20 mouse cellular contexts compared by ENCODE assay signal in genomic region chr8:12324561-12324960, GRCm38 (mm10). TPM values are rescaled to one million over a fixed set of nuclear protein-coding genes. Genes with fewer than 3 reads are reported as not detected.
DNase-seq lines count a peak whose midpoint lies in the region; ATAC-seq lines count a peak whose summit lies in the region.
"Had no signal": no experiment of that assay in that cellular context is flagged by ENCODE, and none has a peak within 500 bp of the region (broad histone marks: within the 10 kb centered on the region; RNA-seq: fewer than 3 reads in every experiment).

No protein-coding gene starts in this region.

- DNase-seq in heart, embryonic 10.5 days (ENCODE audit: low spot score), result no peak
- DNase-seq in heart, postnatal 36 days, result no peak
- DNase-seq in limb, embryonic 10.5 days (ENCODE audit: low spot score), result no peak
- no peak for DNase-seq in cerebellum, adult 9-10 months
- DNase-seq in testis, postnatal 10 days (ENCODE audit: low spot score), result no peak
- DNase-seq: adrenal gland, postnatal 25 days; heart, adult 11 months; heart, postnatal 14 days had no signal

- H3K4me1 ChIP-seq in heart, embryonic 10.5 days, result peaks cover 39% of the 10 kb centered on the region
- peaks cover 58% of the 10 kb centered on the region for H3K4me1 ChIP-seq in neural tube, embryonic 13.5 days (replicated peaks)
- H3K4me1 ChIP-seq in neural tube, embryonic 15.5 days, result peaks cover 49% of the 10 kb centered on the region
- H3K4me1 ChIP-seq in limb, embryonic 10.5 days, result peaks cover 26% of the 10 kb centered on the region
- H3K4me1 ChIP-seq: liver, embryonic 12.5 days had no signal

- H3K27me3 ChIP-seq in heart, embryonic 10.5 days (ENCODE audit: insufficient read depth, poor library complexity, severe bottlenecking), result peaks cover 81% of the 10 kb centered on the region
- peaks cover 66% of the 10 kb centered on the region for H3K27me3 ChIP-seq in neural tube, embryonic 13.5 days
- peaks cover 39% of the 10 kb centered on the region for H3K27me3 ChIP-seq in neural tube, embryonic 15.5 days (replicated peaks)
- peaks cover 58% of the 10 kb centered on the region for H3K27me3 ChIP-seq in limb, embryonic 10.5 days (ENCODE audit: low read depth, poor library complexity, severe bottlenecking)

- peak overlapping the region; percentile 79 for H3K27ac ChIP-seq in heart, embryonic 10.5 days
- H3K27ac ChIP-seq in neural tube, embryonic 13.5 days (replicated peaks), result no peak overlapping the region
- H3K27ac ChIP-seq in neural tube, embryonic 15.5 days (replicated peaks), result no peak overlapping the region
- H3K27ac ChIP-seq in limb, embryonic 10.5 days, result no peak overlapping the region
- H3K27ac ChIP-seq: kidney, postnatal 0 days; liver, embryonic 12.5 days; lung, embryonic 15.5 days had no signal

- intact Hi-C loops in heart, postnatal 36 days (cut with DNase I), result no loop called here

- peak overlapping the region; percentile 5; the same call in 1 of the 2 replicates for H3K4me3 ChIP-seq in heart, embryonic 10.5 days
- H3K4me3 ChIP-seq in neural tube, embryonic 13.5 days, result no peak overlapping the region
- H3K4me3 ChIP-seq in neural tube, embryonic 15.5 days (replicated peaks), result no peak overlapping the region
- H3K4me3 ChIP-seq in limb, embryonic 10.5 days, result 0 out of 2 replicates have a peak overlapping the region, but pooled peaks have one; percentile 16
- H3K4me3 ChIP-seq: liver, embryonic 12.5 days; lung, embryonic 15.5 days had no signal

- no peak for ATAC-seq in neural tube, embryonic 13.5 days (ENCODE audit: low read depth)
- ATAC-seq in neural tube, embryonic 15.5 days (ENCODE audit: low FRiP score), result no peak
- ATAC-seq in granulocyte monocyte progenitor cell, adult 5-6 weeks (replicated peaks; ENCODE audit: poor library complexity, severe bottlenecking), result no peak
- ATAC-seq: activated CD4-positive, CD25-positive, alpha-beta regulatory T cell, adult 4 months; intestine, embryonic 16.5 days; liver, embryonic 12.5 days had no signal

- H3K9ac ChIP-seq in neural tube, embryonic 13.5 days, result no peak overlapping the region
- H3K9ac ChIP-seq in neural tube, embryonic 15.5 days (replicated peaks), result no peak overlapping the region
- H3K9ac ChIP-seq: liver, embryonic 12.5 days; lung, embryonic 15.5 days had no signal

- H3K4me2 ChIP-seq in neural tube, embryonic 13.5 days, result 0 out of 2 replicates have a peak overlapping the region, but pooled peaks have one; percentile 30
- H3K4me2 ChIP-seq in neural tube, embryonic 15.5 days, result no peak overlapping the region; the same call in 1 of the 2 replicates
- H3K4me2 ChIP-seq: liver, embryonic 12.5 days; lung, embryonic 15.5 days had no signal

- WGBS in heart, embryonic 10.5 days, result 39% methylated on average over 10 of the region's 10 CpGs
- WGBS in neural tube, embryonic 13.5 days, result 8% methylated on average over 10 of the region's 10 CpGs
- WGBS in neural tube, embryonic 15.5 days, result 19% methylated on average over 10 of the region's 10 CpGs
- WGBS in limb, embryonic 10.5 days, result 30% methylated on average over 10 of the region's 10 CpGs

- H3K9me3 ChIP-seq in heart, embryonic 10.5 days, result no peaks in the 10 kb centered on the region
- no peaks in the 10 kb centered on the region for H3K9me3 ChIP-seq in neural tube, embryonic 13.5 days
- no peaks in the 10 kb centered on the region for H3K9me3 ChIP-seq in neural tube, embryonic 15.5 days (replicated peaks)
- no peaks in the 10 kb centered on the region for H3K9me3 ChIP-seq in limb, embryonic 10.5 days (replicated peaks)
- H3K9me3 ChIP-seq: liver, embryonic 12.5 days; lung, embryonic 15.5 days had no signal

- no peaks in the 10 kb centered on the region for H3K36me3 ChIP-seq in heart, embryonic 10.5 days
- no peaks in the 10 kb centered on the region for H3K36me3 ChIP-seq in neural tube, embryonic 13.5 days
- H3K36me3 ChIP-seq in neural tube, embryonic 15.5 days, result no peaks in the 10 kb centered on the region
- H3K36me3 ChIP-seq in limb, embryonic 10.5 days, result no peaks in the 10 kb centered on the region
- H3K36me3 ChIP-seq: liver, embryonic 12.5 days; lung, embryonic 15.5 days had no signal

RNA-seq across cellular contexts. Expression of gene A230072I06Rik, which starts 45.9 kb away (rescaled TPM):
- polyA plus RNA-seq in heart, embryonic 10.5 days (2016; fragmentation: Nextera tagmentation; extraction: Ambion mirVana), result not detected in 2 replicates
- total RNA-seq in heart, postnatal 36 days (2021), result not detected
- not detected in 2 replicates for polyA plus RNA-seq in neural tube, embryonic 13.5 days (2015; fragmentation: Nextera tagmentation; extraction: Ambion mirVana)
- polyA plus RNA-seq in neural tube, embryonic 15.5 days (2015; fragmentation: Nextera tagmentation; extraction: Ambion mirVana), result not detected in 2 replicates
- polyA plus RNA-seq in limb, embryonic 10.5 days (2016; fragmentation: Nextera tagmentation; extraction: Ambion mirVana), result not detected in 2 replicates
- total RNA-seq in granulocyte monocyte progenitor cell, adult 5-6 weeks (2014; fragmentation: Nextera tagmentation), result not detected in 2 replicates
- total RNA-seq in granulocyte monocyte progenitor cell, adult 5-6 weeks (2017), result not detected in 2 replicates
- total RNA-seq: adrenal gland, postnatal 25 days; gastrocnemius, adult 18-20 months; heart, postnatal 14 days; megakaryocyte, adult 5-6 weeks had no signal
- polyA plus RNA-seq: activated CD4-positive, CD25-positive, alpha-beta regulatory T cell, adult 4 months; intestine, embryonic 16.5 days; kidney, postnatal 0 days; liver, embryonic 12.5 days; lung, embryonic 15.5 days; neural tube, embryonic 11.5 days; stomach, embryonic 14.5 days had no signal

Comparison
In these comparisons a context has a peak if more than half of its experiments do, and no peak if none do; other contexts are left out.
1. H3K4me3 ChIP-seq: peak in heart, embryonic 10.5 days (single experiment) and limb, embryonic 10.5 days (single experiment); none in neural tube, embryonic 13.5 days (single experiment) and neural tube, embryonic 15.5 days (single experiment).